Mouse (Mus musculus) erythroblast, embryonic 14.5 days (primary cell): Measurements from ENCODE around the gene Prkca.

ENCODE experiments used
- GATA1 ChIP-seq: IDR thresholded peaks from 2 replicates; pipeline ENCODE4 v1.6.1; 2012; ENCODE audit warnings: low read length, inconsistent platforms, mixed read lengths
- TAL1 ChIP-seq: IDR thresholded peaks from 3 replicates; pipeline ENCODE4 v1.6.1; 2012; ENCODE audit warnings: low read length, inconsistent platforms, mixed read lengths

DNA sequence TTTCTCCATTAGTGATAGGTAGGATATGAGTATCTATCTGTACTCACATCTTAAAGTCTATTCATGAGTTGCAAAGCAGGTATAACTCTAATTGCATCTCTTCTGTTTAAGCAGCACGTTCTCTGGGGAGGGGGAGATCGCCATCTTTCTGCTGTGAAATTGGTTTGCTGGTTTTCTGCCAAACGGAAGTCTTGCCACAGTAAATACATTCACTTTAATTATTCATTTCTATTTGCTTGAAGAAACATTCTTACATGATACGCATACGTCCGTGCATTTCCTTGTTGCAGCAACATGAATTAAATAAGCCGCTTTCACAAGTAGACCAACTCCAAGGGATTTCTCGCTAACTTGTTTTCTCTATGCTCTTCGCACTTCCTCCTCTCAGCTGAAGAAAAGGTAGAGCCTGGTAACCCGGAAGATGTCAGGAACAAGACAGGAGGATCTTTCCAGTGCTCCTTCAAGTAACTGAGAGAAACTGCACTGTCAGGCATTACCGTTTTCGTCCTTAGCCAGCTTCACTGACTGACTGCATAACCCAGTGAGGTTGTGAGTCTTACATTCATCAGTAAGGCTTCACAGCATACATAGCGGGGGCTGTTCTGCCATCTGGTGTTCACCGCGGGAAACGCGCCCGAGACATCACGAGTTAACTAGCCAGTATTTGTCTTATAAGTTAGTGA lies 34.1 kb upstream of the Prkca start:
- no peak for TF ChIP-seq TAL1
- TF ChIP-seq GATA1: no peak
